Mouse (Mus musculus) kidney, embryonic 16.5 days (tissue): Measurements from ENCODE around the gene Ubc. TPM values are rescaled to one million over a fixed set of nuclear protein-coding genes. Genes with fewer than 3 reads are reported as not detected.
"Not testable (repeated sequence)": the region's sequence is repeated elsewhere in the genome, so short reads cannot be mapped to it uniquely, and the experiment has no call there.

Experiments
- ATAC-seq: fragments of 200-750 bp; cut with Nextera tagmentation; 2 replicates; pipeline ENCODE4 v1.8.0; 2017; ENCODE audit warnings: moderate TSS enrichment; ENCODE audit not compliant: low FRiP score, low TSS enrichment
- H3K27ac ChIP-seq: fragments of 300-500 bp; sonication (generic); 2 replicates; pipeline ENCODE4 v1.5.1; 2014; ENCODE audit warnings: low read length
- H3K27me3 ChIP-seq: fragments of 300-500 bp; sonication (generic); 2 replicates; pipeline ENCODE4 v1.6.1; 2014; ENCODE audit warnings: low read length, control low read depth, mixed read lengths; ENCODE audit not compliant: insufficient read depth
- H3K36me3 ChIP-seq: fragments of 300-500 bp; sonication (generic); 2 replicates; pipeline ENCODE4 v1.6.1; 2014; ENCODE audit warnings: low read length, control low read depth, mixed read lengths; ENCODE audit not compliant: insufficient read depth
- H3K4me1 ChIP-seq: fragments of 300-500 bp; sonication (generic); 2 replicates; pipeline ENCODE4 v1.6.1; 2014; ENCODE audit warnings: low read length, control low read depth, mixed read lengths; ENCODE audit not compliant: insufficient read depth
- H3K4me2 ChIP-seq: fragments of 300-500 bp; sonication (generic); replicated peaks from 2 replicates; pipeline ENCODE4 v1.6.1; 2014; ENCODE audit warnings: low read depth, low read length
- H3K4me3 ChIP-seq: fragments of 300-500 bp; sonication (generic); 2 replicates; pipeline ENCODE4 v1.5.1; 2014; ENCODE audit warnings: mild to moderate bottlenecking, low read length
- H3K9ac ChIP-seq: fragments of 300-500 bp; sonication (generic); replicated peaks from 2 replicates; pipeline ENCODE4 v1.6.1; 2014; ENCODE audit warnings: low read length
- H3K9me3 ChIP-seq: fragments of 300-500 bp; sonication (generic); 2 replicates; pipeline ENCODE4 v1.6.1; 2016; ENCODE audit warnings: low read length, control low read depth
- WGBS: fragments of 180-500 bp; shearing (Covaris S2); extraction: QIAGEN DNeasy Blood & Tissue Kit; methylation state at CpG from one replicate; pipeline ENCODE4 v1.1.7; 2014; 5-methylcytosine and 5-hydroxymethylcytosine counted together
- polyA plus RNA-seq: library from polyadenylated mRNA; unstranded; fragments of >200 nt; fragmentation: Nextera tagmentation; extraction: Ambion mirVana; gene quantifications from 2 replicates; pipeline ENCODE4 v1.2.1, GENCODE M21; 2015

Ubc gene
- polyA plus RNA-seq, 1 experiment from 2014 or later = 1,344 TPM

GRCm38 (mm10) chr5:125392977-125393621, 3.1 kb upstream of the Ubc start:
- Histone ChIP-seq H3K4me1 (peaks cover 39% of the 10 kb centered on the region), H3K9me3 (no peaks in the 10 kb centered on the region), H3K4me3 (peak overlapping the region; percentile 41), H3K9ac (peak overlapping the region; percentile 75), H3K4me2 (peak overlapping the region; percentile 54), H3K27me3 (no peaks in the 10 kb centered on the region), H3K27ac (peak overlapping the region; percentile 100), H3K36me3 (peaks cover 6% of the 10 kb centered on the region; the same call in 1 of the 2 replicates)
- ATAC-seq = peak; percentile 97
- WGBS = under 1% methylated on average over 20 of the region's 20 CpGs

DNA sequence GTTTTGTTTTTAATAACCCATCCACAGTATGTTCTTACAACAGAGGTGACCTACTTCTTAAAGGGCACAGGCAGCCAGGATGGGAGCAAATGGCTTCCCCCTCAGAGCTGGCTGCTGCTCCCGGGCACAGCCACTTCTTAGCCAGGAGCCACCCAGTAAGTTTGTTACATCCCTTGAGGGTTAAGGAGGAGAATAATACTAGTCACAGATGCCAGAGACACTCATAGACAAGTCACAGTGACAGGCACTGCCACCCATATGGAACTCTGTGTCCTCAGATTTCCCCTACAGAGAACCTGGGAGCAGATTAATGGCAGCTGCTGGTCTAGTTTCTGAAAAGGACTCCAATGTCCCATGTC, 2.6 kb upstream of the Ubc start:
- H3K27me3 ChIP-seq = no peaks in the 10 kb centered on the region
- peak overlapping the region; percentile 54 for H3K4me2 ChIP-seq
- H3K9ac ChIP-seq = peak overlapping the region; percentile 75
- ATAC-seq = peak; percentile 9; the same call in 1 of the 2 replicates
- peaks cover 40% of the 10 kb centered on the region for H3K4me1 ChIP-seq
- H3K27ac ChIP-seq = peak overlapping the region; percentile 100
- WGBS = 24% methylated on average over 1 of the region's 1 CpGs
- H3K36me3 ChIP-seq = peaks cover 7% of the 10 kb centered on the region; the same call in 1 of the 2 replicates
- no peaks in the 10 kb centered on the region for H3K9me3 ChIP-seq
- peak overlapping the region; percentile 41 for H3K4me3 ChIP-seq

DNA sequence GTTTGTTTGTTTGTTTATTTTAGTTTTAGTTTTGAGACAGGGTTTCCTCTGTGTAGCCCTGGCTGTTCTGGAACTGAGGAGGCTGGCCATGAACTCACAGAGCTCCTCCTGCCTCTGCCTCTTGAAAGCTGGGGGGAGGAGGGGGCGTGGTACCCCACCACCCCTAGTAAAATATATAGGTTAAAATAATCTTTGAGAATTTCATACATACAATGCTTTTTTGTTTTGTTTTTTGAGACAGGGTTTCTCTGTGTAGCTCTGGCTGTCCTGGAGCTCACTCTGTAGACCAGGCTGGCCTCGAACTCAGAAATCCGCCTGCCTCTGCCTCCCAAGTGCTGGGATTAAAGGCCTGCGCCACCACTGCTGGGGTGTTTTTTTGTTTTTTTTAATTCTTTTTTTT, 2.2 kb upstream of the Ubc start:
- H3K36me3 ChIP-seq, H3K9ac ChIP-seq, H3K27me3 ChIP-seq, H3K4me3 ChIP-seq, H3K4me2 ChIP-seq, H3K9me3 ChIP-seq, ATAC-seq: not testable (repeated sequence)
- Histone ChIP-seq H3K4me1 (peaks cover 40% of the 10 kb centered on the region), H3K27ac (peak overlapping the region; percentile 100)
- WGBS = 90% methylated on average over 4 of the region's 4 CpGs

DNA sequence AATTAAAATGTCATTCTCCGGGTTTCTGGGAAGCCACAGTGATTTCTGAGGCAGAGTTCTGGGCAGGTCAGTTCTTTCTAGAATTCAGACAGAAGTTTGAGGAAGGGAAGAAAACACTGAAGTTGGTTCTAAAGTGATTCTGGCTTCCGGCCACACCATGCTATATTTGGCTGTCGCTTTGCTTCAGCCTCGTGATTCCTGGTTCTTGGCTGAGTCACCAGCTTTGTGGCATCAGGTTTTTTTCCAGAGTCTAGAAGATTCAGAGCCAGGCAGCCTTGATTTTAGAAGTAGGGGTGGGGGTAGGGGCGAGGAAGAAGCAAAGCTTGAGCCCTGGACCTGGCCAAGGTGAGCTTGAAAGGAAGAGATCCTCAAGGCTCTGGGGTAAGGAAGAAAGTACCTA, 1.6 kb upstream of the Ubc start:
- H3K36me3 ChIP-seq = peaks cover 7% of the 10 kb centered on the region; the same call in 1 of the 2 replicates
- no peaks in the 10 kb centered on the region for H3K27me3 ChIP-seq
- no peak for ATAC-seq
- peak overlapping the region; percentile 100 for H3K27ac ChIP-seq
- no peak overlapping the region; the same call in 1 of the 2 replicates for H3K9ac ChIP-seq
- H3K4me2 ChIP-seq = no peak overlapping the region
- WGBS = 66% methylated on average over 5 of the region's 5 CpGs
- H3K9me3 ChIP-seq = no peaks in the 10 kb centered on the region
- H3K4me3 ChIP-seq = no peak overlapping the region
- H3K4me1 ChIP-seq = peaks cover 40% of the 10 kb centered on the region

DNA sequence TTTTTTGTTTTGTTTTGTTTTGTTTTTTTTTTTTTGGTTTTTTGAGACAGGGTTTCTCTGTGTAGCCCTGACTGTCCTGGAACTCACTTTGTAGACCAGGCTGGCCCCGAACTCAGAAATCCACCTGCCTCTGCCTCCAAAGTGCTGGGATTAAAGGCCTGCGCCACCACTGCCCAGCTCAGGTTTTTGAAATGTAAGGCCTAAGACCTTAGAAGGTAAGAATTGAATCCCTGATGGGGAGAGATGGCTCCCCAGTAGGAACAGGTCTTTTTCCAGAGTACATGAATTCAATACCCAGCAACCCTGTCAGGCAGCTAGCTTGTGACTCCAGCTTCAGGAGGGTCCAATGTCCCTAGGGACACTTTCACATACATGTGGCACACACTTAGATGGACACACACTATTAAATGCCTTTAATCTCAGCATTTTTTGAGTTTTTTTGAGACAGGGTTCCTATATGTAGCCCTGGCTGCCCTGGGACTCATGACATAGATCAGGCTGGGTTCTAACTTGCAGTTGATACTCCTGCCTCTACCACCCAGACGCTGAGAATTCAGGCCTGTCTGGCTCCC, 990 bp upstream of the Ubc start:
- no peak overlapping the region for H3K4me2 ChIP-seq
- peaks cover 40% of the 10 kb centered on the region for H3K4me1 ChIP-seq
- H3K36me3 ChIP-seq = peaks cover 7% of the 10 kb centered on the region; the same call in 1 of the 2 replicates
- 90% methylated on average over 3 of the region's 3 CpGs for WGBS
- no peaks in the 10 kb centered on the region for H3K9me3 ChIP-seq
- no peak overlapping the region for H3K4me3 ChIP-seq
- ATAC-seq = no peak
- no peak overlapping the region for H3K9ac ChIP-seq
- H3K27ac ChIP-seq = no peak overlapping the region; the same call in 1 of the 2 replicates
- H3K27me3 ChIP-seq = no peaks in the 10 kb centered on the region

DNA sequence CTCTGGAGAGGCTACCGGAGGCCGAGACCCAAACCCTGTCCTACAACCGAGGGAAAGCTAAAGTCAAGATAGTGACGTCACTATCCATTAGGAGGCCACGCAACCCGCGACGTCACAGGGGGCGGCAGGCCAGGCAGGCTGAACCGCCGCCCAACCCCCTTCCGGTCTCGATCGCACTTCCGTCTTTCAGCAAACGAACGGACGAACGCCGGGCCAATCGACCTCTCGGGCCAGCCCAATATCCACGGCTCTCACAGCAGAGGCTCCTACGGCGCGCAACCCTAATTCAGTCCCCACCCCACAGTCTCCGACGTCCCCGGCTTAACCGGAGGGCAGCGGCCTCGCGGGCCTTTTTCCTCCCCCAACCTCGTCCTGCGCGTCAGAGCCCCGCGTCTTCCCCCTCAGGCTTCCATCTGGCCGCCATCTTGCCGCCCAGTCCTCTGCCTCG, 847 bp downstream of the Ubc start, which contains the start of gene Gm10382:
TSS of gene Gm10382 (plus strand) at position 192 of the 448 bp plus-strand sequence.
- peak; percentile 3; the same call in 1 of the 2 replicates for ATAC-seq

GRCm38 (mm10) chr5:125388358-125389092, 1.5 kb downstream of the Ubc start:
- peak overlapping the region; percentile 99 for H3K9ac ChIP-seq
- peak overlapping the region; percentile 98 for H3K27ac ChIP-seq
- peaks cover 29% of the 10 kb centered on the region for H3K36me3 ChIP-seq
- peaks cover 30% of the 10 kb centered on the region for H3K4me1 ChIP-seq
- no peak for ATAC-seq
- H3K9me3 ChIP-seq = no peaks in the 10 kb centered on the region
- H3K27me3 ChIP-seq = no peaks in the 10 kb centered on the region
- H3K4me3 ChIP-seq = peak overlapping the region; percentile 97
- 19% methylated on average over 13 of the region's 13 CpGs for WGBS
- H3K4me2 ChIP-seq = peak overlapping the region; percentile 99

More for the DNA sequence above, 847 bp downstream of the Ubc start, which contains the start of gene Gm10382:
- Histone ChIP-seq H3K9me3 (no peaks in the 10 kb centered on the region), H3K27me3 (no peaks in the 10 kb centered on the region), H3K9ac (peak within 1 kb of the TSS; percentile 99), H3K27ac (peak within 1 kb of the TSS; percentile 98), H3K4me1 (peaks cover 36% of the 10 kb centered on the region), H3K4me3 (peak within 1 kb of the TSS; percentile 97), H3K4me2 (peak within 1 kb of the TSS; percentile 99), H3K36me3 (peaks cover 25% of the 10 kb centered on the region)
- under 1% methylated on average over 41 of the region's 41 CpGs for WGBS

DNA sequence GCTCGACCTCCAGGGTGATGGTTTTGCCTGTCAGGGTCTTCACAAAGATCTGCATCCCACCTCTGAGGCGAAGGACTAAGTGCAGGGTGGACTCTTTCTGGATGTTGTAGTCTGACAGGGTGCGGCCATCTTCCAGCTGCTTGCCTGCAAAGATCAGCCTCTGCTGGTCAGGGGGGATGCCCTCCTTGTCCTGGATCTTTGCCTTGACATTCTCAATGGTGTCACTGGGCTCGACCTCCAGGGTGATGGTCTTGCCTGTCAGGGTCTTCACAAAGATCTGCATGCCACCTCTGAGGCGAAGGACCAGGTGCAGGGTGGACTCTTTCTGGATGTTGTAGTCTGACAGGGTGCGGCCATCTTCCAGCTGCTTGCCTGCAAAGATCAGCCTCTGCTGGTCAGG, 2.7 kb downstream of the Ubc start:
- ATAC-seq, H3K4me3 ChIP-seq, H3K27me3 ChIP-seq, H3K9ac ChIP-seq, H3K4me2 ChIP-seq, H3K9me3 ChIP-seq, H3K27ac ChIP-seq: not testable (repeated sequence)
- peaks cover 21% of the 10 kb centered on the region for H3K4me1 ChIP-seq
- 89% methylated on average over 5 of the region's 6 CpGs for WGBS
- H3K36me3 ChIP-seq = peaks cover 33% of the 10 kb centered on the region

DNA sequence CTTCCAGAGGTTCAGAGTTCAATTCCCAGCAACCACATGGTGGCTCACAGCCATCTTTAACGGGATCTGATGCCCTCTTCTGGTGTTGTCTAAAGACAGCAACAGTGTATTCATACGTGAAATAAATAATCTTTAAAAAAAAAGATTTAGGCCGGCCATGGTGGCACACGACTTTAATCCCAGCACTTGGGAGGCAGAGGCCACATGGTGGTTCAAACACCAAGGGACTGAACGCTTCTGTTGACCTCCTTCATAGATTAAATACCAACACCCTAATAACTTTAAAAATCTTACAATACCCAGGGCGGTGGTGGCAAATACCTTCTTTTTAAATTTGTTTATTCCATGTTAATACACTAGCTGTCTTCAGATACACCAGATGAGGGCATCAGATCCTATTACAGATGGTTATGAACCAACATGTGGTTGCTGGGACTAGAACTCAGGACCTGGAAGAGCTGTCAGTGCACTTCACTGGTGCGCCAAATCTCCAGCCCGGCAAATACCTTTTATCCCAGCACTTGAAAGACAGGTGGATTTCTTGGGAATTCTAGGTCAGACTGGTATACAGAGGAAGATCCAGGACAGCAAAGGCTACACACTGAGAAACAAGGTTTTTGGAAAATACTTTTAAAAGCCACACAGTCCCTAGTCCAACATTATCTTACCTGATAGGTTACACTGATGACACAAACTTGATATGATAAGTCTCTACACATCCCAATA, 4.6 kb downstream of the Ubc start:
- H3K36me3 ChIP-seq = peaks cover 33% of the 10 kb centered on the region
- no peak overlapping the region for H3K4me2 ChIP-seq
- no peak overlapping the region for H3K4me3 ChIP-seq
- no peak overlapping the region for H3K27ac ChIP-seq
- H3K4me1 ChIP-seq = peaks cover 15% of the 10 kb centered on the region
- no peaks in the 10 kb centered on the region for H3K9me3 ChIP-seq
- 80% methylated on average over 8 of the region's 8 CpGs for WGBS
- no peaks in the 10 kb centered on the region for H3K27me3 ChIP-seq
- no peak for ATAC-seq
- no peak overlapping the region for H3K9ac ChIP-seq
